Mouse (Mus musculus) thymus, adult 2 months (tissue): Measurements from ENCODE around the gene Shpk.

Experiments used
- CTCF ChIP-seq: fragments of 200-500 bp; IDR thresholded peaks from 2 replicates; pipeline ENCODE4 v1.5.1; 2012; ENCODE audit warnings: mild to moderate bottlenecking, control low read depth, low read length, moderate library complexity, borderline replicate concordance; ENCODE audit not compliant: control insufficient read depth, poor library complexity, insufficient read depth; ENCODE audit errors: extremely low read depth
- POLR2A ChIP-seq: fragments of 200-500 bp; IDR thresholded peaks from 2 replicates; pipeline ENCODE4 v1.6.1; 2012; ENCODE audit warnings: mild to moderate bottlenecking, low read length, control low read depth, moderate library complexity; ENCODE audit not compliant: control insufficient read depth, poor library complexity, insufficient read depth; ENCODE audit errors: extremely low read depth

DNA sequence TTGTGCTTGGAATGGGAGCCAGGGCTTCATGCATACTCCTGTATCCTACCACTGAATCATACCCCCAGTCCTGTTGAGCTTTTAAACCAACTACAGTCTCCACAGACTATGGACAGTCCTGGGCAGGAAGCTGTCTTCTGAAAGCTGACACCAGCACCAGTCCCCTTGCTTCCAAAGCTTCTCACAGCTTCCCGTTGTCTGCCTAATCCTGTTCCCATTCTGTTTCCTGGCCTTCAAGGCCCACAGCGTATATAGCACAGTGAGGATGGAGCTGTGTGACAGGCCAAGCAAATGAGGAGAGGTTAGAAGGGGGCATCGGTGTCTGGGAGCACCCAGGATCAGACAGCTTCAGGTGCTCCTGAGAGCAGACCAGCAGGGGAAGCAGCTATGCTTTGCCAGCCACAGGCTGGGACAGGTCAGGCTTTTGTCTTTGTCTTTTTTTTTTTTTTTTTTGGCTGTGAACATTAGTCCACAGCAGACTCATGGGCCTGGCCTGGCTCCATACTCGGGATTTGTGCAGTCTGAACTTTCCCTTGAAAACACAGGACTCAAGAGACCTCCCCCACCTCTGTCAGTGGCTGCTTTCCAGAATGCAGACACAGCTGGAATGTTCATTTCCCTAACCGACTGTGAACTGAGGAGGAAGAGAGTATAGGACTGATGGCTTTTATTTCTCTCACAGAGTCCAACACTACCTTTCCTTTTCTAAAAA is 36.9 kb downstream of the Shpk start:
- TF ChIP-seq CTCF (no peak), POLR2A (no peak)
